Mouse (Mus musculus) testis, adult 2 months (tissue): ENCODE measurements around the gene Cog5.

Source experiments
- CTCF ChIP-seq: fragments of 200-500 bp; IDR thresholded peaks from 2 replicates; pipeline ENCODE4 v1.5.1; 2012; ENCODE audit warnings: low read depth, mild to moderate bottlenecking, inconsistent platforms, low read length, moderate library complexity; ENCODE audit not compliant: control insufficient read depth, insufficient read depth, insufficient replicate concordance
- POLR2A ChIP-seq: fragments of 200-500 bp; IDR thresholded peaks from 2 replicates; pipeline ENCODE4 v1.6.1; 2012; ENCODE audit warnings: low read depth, mild to moderate bottlenecking, inconsistent platforms, low read length, moderate library complexity; ENCODE audit not compliant: control insufficient read depth

DNA sequence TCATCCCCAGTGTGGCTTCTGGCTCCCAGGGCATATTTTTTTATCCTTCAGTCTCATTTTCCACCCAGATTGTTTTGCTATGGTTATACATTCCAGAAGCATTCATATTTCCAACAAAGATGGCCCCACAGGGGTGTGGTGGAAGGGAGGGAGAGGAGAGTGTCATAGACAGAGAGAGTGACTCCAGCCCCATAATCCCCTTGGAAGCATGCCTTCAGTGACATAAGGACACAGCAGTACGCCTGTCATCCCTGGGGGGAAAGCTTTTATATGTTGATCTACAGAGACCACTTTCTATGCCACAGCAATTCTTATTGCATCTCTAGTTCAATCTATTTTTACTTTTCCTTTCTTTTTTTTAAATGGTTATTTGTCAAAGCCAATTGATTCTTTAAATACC is 129.6 kb downstream of the Cog5 start:
- TF ChIP-seq POLR2A, result no peak
- no peak for TF ChIP-seq CTCF
